In the genomic region with DNA sequence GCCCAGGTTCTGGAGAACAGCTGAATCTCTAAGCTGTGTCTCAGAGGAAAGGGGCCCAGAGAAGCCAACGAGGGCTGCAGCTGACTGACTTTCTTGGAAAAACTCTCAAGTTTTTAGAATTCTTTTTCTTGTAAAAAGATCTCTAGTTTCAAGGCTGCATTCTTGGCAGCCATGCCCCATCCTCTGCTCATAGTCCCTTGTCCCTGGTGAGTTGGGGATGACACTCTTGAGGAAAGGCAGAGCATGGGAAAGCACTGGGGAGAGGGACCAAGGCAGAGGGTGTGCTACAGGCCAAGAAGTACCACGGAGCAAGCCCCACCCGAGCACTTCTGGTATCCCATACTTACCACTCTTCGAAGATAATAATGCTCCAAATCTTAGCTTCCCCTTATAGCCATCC, we compare ENCODE assay signal across 28 mouse cellular contexts. TPM values are rescaled to one million over a fixed set of nuclear protein-coding genes. Genes with fewer than 3 reads are reported as not detected.
DNase-seq lines count a peak whose midpoint lies in the region; ATAC-seq and TF ChIP-seq lines count a peak whose summit lies in the region.
"Had no signal": no experiment of that assay in that cellular context is flagged by ENCODE, and none has a peak within 500 bp of the region (broad histone marks: within the 10 kb centered on the region; RNA-seq: fewer than 3 reads in every experiment).

No protein-coding gene starts in this region.

- peaks cover 35% of the 10 kb centered on the region for H3K4me1 ChIP-seq in embryonic facial prominence, embryonic 13.5 days
- peaks cover 9% of the 10 kb centered on the region for H3K4me1 ChIP-seq in embryonic facial prominence, embryonic 10.5 days
- H3K4me1 ChIP-seq in testis, adult 2 months (ENCODE audit: control insufficient read depth, insufficient read depth, low read length), result no peaks in the 10 kb centered on the region
- H3K4me1 ChIP-seq: heart, embryonic 13.5 days; limb, embryonic 12.5 days; liver, embryonic 15.5 days; lung, embryonic 15.5 days; neural tube, embryonic 15.5 days had no signal

- no peak overlapping the region for H3K9ac ChIP-seq in embryonic facial prominence, embryonic 13.5 days
- H3K9ac ChIP-seq: forebrain, embryonic 15.5 days; heart, embryonic 13.5 days; limb, embryonic 12.5 days; liver, embryonic 15.5 days; lung, embryonic 15.5 days; midbrain, embryonic 15.5 days; neural tube, embryonic 15.5 days had no signal

- no peak for TF ChIP-seq CTCF in testis, adult 2 months (IDR thresholded peaks at IDR 0.05; ENCODE audit: control insufficient read depth, insufficient read depth, insufficient replicate concordance, low read depth, low read length)

- peak overlapping the region; percentile 62 for H3K27ac ChIP-seq in embryonic facial prominence, embryonic 13.5 days
- H3K27ac ChIP-seq in embryonic facial prominence, embryonic 10.5 days (replicated peaks), result no peak overlapping the region
- 0 out of 2 replicates have a peak overlapping the region, but pooled peaks have one; percentile 12 for H3K27ac ChIP-seq in testis, adult 2 months (ENCODE audit: control insufficient read depth, insufficient read depth, low read depth, low read length)
- H3K27ac ChIP-seq: forebrain, embryonic 15.5 days; heart, adult 2 months; heart, embryonic 13.5 days; limb, embryonic 12.5 days; liver, embryonic 15.5 days; lung, embryonic 15.5 days; midbrain, embryonic 10.5 days; midbrain, embryonic 15.5 days; neural tube, embryonic 15.5 days had no signal

- H3K9me3 ChIP-seq in embryonic facial prominence, embryonic 13.5 days, result no peaks in the 10 kb centered on the region
- H3K9me3 ChIP-seq in embryonic facial prominence, embryonic 10.5 days, result no peaks in the 10 kb centered on the region
- H3K9me3 ChIP-seq: forebrain, embryonic 15.5 days; heart, embryonic 13.5 days; limb, embryonic 12.5 days; liver, embryonic 15.5 days; lung, embryonic 15.5 days; midbrain, embryonic 10.5 days; midbrain, embryonic 15.5 days; neural tube, embryonic 15.5 days had no signal

- H3K4me2 ChIP-seq in embryonic facial prominence, embryonic 13.5 days, result no peak overlapping the region
- H3K4me2 ChIP-seq: forebrain, embryonic 15.5 days; heart, embryonic 13.5 days; limb, embryonic 12.5 days; liver, embryonic 15.5 days; lung, embryonic 15.5 days; midbrain, embryonic 15.5 days; neural tube, embryonic 15.5 days had no signal

- intact Hi-C loops in heart, postnatal 10 days (cut with DNase I), result no loop called here

- 65% methylated on average over 4 of the region's 4 CpGs for WGBS in embryonic facial prominence, embryonic 13.5 days
- 88% methylated on average over 4 of the region's 4 CpGs for WGBS in embryonic facial prominence, embryonic 10.5 days

- no peak for TF ChIP-seq POLR2A in testis, adult 2 months (IDR thresholded peaks at IDR 0.05; ENCODE audit: control insufficient read depth, low read depth, low read length)

- ATAC-seq in embryonic facial prominence, embryonic 13.5 days (ENCODE audit: insufficient number of reproducible peaks, insufficient read depth, low FRiP score, low TSS enrichment, low read depth), result no peak
- ATAC-seq: forebrain, embryonic 15.5 days; hindbrain, embryonic 16.5 days; midbrain, embryonic 15.5 days had no signal

- H3K36me3 ChIP-seq in embryonic facial prominence, embryonic 13.5 days, result no peaks in the 10 kb centered on the region
- H3K36me3 ChIP-seq in embryonic facial prominence, embryonic 10.5 days (replicated peaks), result no peaks in the 10 kb centered on the region
- no peaks in the 10 kb centered on the region for H3K36me3 ChIP-seq in testis, adult 2 months (ENCODE audit: control insufficient read depth, insufficient read depth, low read length)
- H3K36me3 ChIP-seq: forebrain, embryonic 15.5 days; heart, embryonic 13.5 days; limb, embryonic 12.5 days; liver, embryonic 15.5 days; lung, embryonic 15.5 days; midbrain, embryonic 10.5 days; midbrain, embryonic 15.5 days; neural tube, embryonic 15.5 days had no signal

- H3K27me3 ChIP-seq in embryonic facial prominence, embryonic 13.5 days, result no peaks in the 10 kb centered on the region
- no peaks in the 10 kb centered on the region for H3K27me3 ChIP-seq in embryonic facial prominence, embryonic 10.5 days (replicated peaks; ENCODE audit: low read depth, poor library complexity, severe bottlenecking)
- no peaks in the 10 kb centered on the region for H3K27me3 ChIP-seq in testis, adult 2 months (ENCODE audit: control insufficient read depth, insufficient read depth, low read length)
- H3K27me3 ChIP-seq: forebrain, embryonic 15.5 days; limb, embryonic 12.5 days; liver, embryonic 15.5 days; lung, embryonic 15.5 days; midbrain, embryonic 15.5 days; neural tube, embryonic 15.5 days had no signal

- no peak overlapping the region for H3K4me3 ChIP-seq in embryonic facial prominence, embryonic 13.5 days
- H3K4me3 ChIP-seq in embryonic facial prominence, embryonic 10.5 days, result no peak overlapping the region
- no peak overlapping the region for H3K4me3 ChIP-seq in testis, adult 2 months (ENCODE audit: control insufficient read depth, low read depth, low read length)
- H3K4me3 ChIP-seq: forebrain, embryonic 15.5 days; heart, adult 2 months; heart, embryonic 13.5 days; limb, embryonic 12.5 days; liver, embryonic 15.5 days; lung, embryonic 15.5 days; midbrain, embryonic 10.5 days; midbrain, embryonic 15.5 days; neural tube, embryonic 15.5 days had no signal

- DNase-seq in embryonic facial prominence, embryonic 10.5 days (ENCODE audit: low spot score), result no peak
- peak; percentile 27 to 36 for DNase-seq in heart, postnatal 10 days
- DNase-seq in heart, adult 8-10 months (ENCODE audit: low spot score), result no peak
- no peak for DNase-seq in testis, postnatal 14 days (ENCODE audit: low spot score)
- peak; percentile 9 for DNase-seq in skeletal muscle tissue, adult 2 months (ENCODE audit: low read depth, low spot score)
- DNase-seq in left cerebral cortex, adult 9 months (ENCODE audit: low spot score in 2 of 2), result no peak
- DNase-seq: B cell, adult 2 months; cerebellum, adult 11-12 months; cerebellum, postnatal 10 days; heart, adult 2 months; kidney, adult 18-20 months; kidney, postnatal 14 days; right cerebral cortex, adult 18-20 months; thymus, postnatal 14 days had no signal

RNA-seq across cellular contexts. Expression of a gene that starts 27.9 kb away (rescaled TPM):
- 46.1 and 47.8 TPM in 2 replicates for polyA plus RNA-seq in embryonic facial prominence, embryonic 13.5 days (2015; fragmentation: Nextera tagmentation; extraction: Ambion mirVana)
- polyA plus RNA-seq in embryonic facial prominence, embryonic 10.5 days (2016; fragmentation: Nextera tagmentation; extraction: Ambion mirVana), result 59.8 and 62.2 TPM in 2 replicates
- 10 to 100 TPM; 60.6 to 62.4 TPM for total RNA-seq in heart, postnatal 10 days (2021)
- total RNA-seq in heart, adult 8-10 months (2022), result 10 to 100 TPM; 61.7 to 66.2 (median 64.4) TPM
- polyA plus RNA-seq in testis, adult 2 months (2012; rRNA removed), result 18.2 and 18.5 TPM in 2 replicates

RNA-seq across cellular contexts. Expression of a gene that starts 38.9 kb away (rescaled TPM):
- polyA plus RNA-seq in embryonic facial prominence, embryonic 13.5 days (2015; fragmentation: Nextera tagmentation; extraction: Ambion mirVana), result 13.1 and 14.8 TPM in 2 replicates
- polyA plus RNA-seq in embryonic facial prominence, embryonic 10.5 days (2016; fragmentation: Nextera tagmentation; extraction: Ambion mirVana), result 7.0 and 8.7 TPM in 2 replicates
- 10 to 100 TPM; 12.2 to 12.5 TPM for total RNA-seq in heart, postnatal 10 days (2021)
- total RNA-seq in heart, adult 8-10 months (2022), result 1 to 10 TPM; 5.0 to 9.4 (median 7.6) TPM
- 13.8 and 14.1 TPM in 2 replicates for polyA plus RNA-seq in testis, adult 2 months (2012; rRNA removed)
- total RNA-seq: common myeloid progenitor, adult 5-6 weeks; megakaryocyte progenitor cell, adult 5-6 weeks had no signal

RNA-seq across cellular contexts. Expression of a gene that starts 47.2 kb away (rescaled TPM):
- 2.1 TPM in 2 replicates for polyA plus RNA-seq in embryonic facial prominence, embryonic 13.5 days (2015; fragmentation: Nextera tagmentation; extraction: Ambion mirVana)
- polyA plus RNA-seq in embryonic facial prominence, embryonic 10.5 days (2016; fragmentation: Nextera tagmentation; extraction: Ambion mirVana), result 1.3 and 1.7 TPM in 2 replicates
- total RNA-seq in heart, postnatal 10 days (2021), result 10 to 100 TPM; 18.3 to 20.1 TPM
- total RNA-seq in heart, adult 8-10 months (2022), result 10 to 100 TPM; 13.8 to 17.5 (median 15.3) TPM
- polyA plus RNA-seq in testis, adult 2 months (2012; rRNA removed), result 34.5 and 36.5 TPM in 2 replicates

RNA-seq across cellular contexts. Expression of a gene that starts 47.5 kb away (rescaled TPM):
- polyA plus RNA-seq in embryonic facial prominence, embryonic 13.5 days (2015; fragmentation: Nextera tagmentation; extraction: Ambion mirVana), result 0.40 and 0.49 TPM in 2 replicates
- 1.9 and 2.0 TPM in 2 replicates for polyA plus RNA-seq in embryonic facial prominence, embryonic 10.5 days (2016; fragmentation: Nextera tagmentation; extraction: Ambion mirVana)
- total RNA-seq in heart, postnatal 10 days (2021), result under 1 TPM; 0.14 to 0.22 TPM
- total RNA-seq in heart, adult 8-10 months (2022), result under 1 TPM; 0.25 to 0.49 (median 0.31) TPM
- polyA plus RNA-seq in testis, adult 2 months (2012; rRNA removed), result 61.8 and 64.3 TPM in 2 replicates
- total RNA-seq: liver, adult 2 months had no signal
- polyA plus RNA-seq: liver, adult 2 months had no signal

Comparison
In these comparisons a context has a peak if more than half of its experiments do, and no peak if none do; other contexts are left out.
1. DNase-seq: peak in heart, postnatal 10 days (2 of 2) and skeletal muscle tissue, adult 2 months (single experiment); none in embryonic facial prominence, embryonic 10.5 days (single experiment), heart, adult 8-10 months (single experiment), testis, postnatal 14 days (single experiment) and left cerebral cortex, adult 9 months (0 of 2).
2. RNA of a gene that starts 47.2 kb away (polyA plus RNA-seq): 34.5 to 36.5 TPM in testis, adult 2 months; 2.1 TPM in embryonic facial prominence, embryonic 13.5 days and 1.3 to 1.7 TPM in embryonic facial prominence, embryonic 10.5 days; every median in the first group is over 10 times any median in the second.